25 mouse cellular contexts compared by ENCODE assay signal in the genomic region with DNA sequence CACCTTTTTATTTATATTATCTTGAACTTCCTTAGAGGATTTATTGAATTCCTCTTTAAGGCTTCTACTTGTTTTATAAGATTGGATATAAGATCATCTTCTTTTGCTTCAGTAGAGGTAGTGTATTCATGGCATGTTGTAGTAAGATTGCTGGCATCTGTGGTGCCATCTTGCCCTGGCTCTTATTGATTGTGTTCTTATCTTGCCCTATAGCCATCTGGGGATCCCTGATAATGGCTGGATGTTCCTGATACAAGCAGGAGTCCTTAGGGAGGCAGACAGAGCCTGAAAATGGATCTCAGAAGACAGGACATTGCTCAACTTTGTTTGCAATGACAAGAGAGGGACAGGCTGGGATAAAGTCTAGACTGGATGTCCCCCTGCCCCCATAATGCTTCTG.
"Had no signal": no experiment of that assay in that cellular context is flagged by ENCODE, and none has a peak within 500 bp of the region (broad histone marks: within the 10 kb centered on the region; RNA-seq: fewer than 3 reads in every experiment).

No protein-coding gene starts in this region.

- H3K36me3 ChIP-seq: embryonic facial prominence, embryonic 10.5 days; embryonic facial prominence, embryonic 12.5 days; embryonic facial prominence, embryonic 13.5 days; embryonic facial prominence, embryonic 15.5 days; forebrain, embryonic 10.5 days; forebrain, embryonic 12.5 days; forebrain, embryonic 15.5 days; heart, embryonic 10.5 days had no signal

- H3K9ac ChIP-seq: embryonic facial prominence, embryonic 12.5 days; embryonic facial prominence, embryonic 13.5 days; embryonic facial prominence, embryonic 15.5 days; forebrain, embryonic 12.5 days; forebrain, embryonic 13.5 days; forebrain, embryonic 15.5 days; forebrain, postnatal 0 days had no signal

- H3K9me3 ChIP-seq: embryonic facial prominence, embryonic 10.5 days; embryonic facial prominence, embryonic 12.5 days; embryonic facial prominence, embryonic 13.5 days; embryonic facial prominence, embryonic 15.5 days; forebrain, embryonic 10.5 days; forebrain, embryonic 12.5 days; forebrain, embryonic 13.5 days; forebrain, embryonic 15.5 days; heart, embryonic 10.5 days had no signal

- H3K4me3 ChIP-seq: embryonic facial prominence, embryonic 10.5 days; embryonic facial prominence, embryonic 12.5 days; embryonic facial prominence, embryonic 13.5 days; embryonic facial prominence, embryonic 15.5 days; erythroblast, embryonic 14.5 days; forebrain, embryonic 10.5 days; forebrain, embryonic 12.5 days; forebrain, embryonic 13.5 days; forebrain, embryonic 15.5 days; gastrocnemius, adult 2 months; heart, adult 2 months; heart, embryonic 10.5 days had no signal

- H3K4me1 ChIP-seq: embryonic facial prominence, embryonic 10.5 days; embryonic facial prominence, embryonic 12.5 days; embryonic facial prominence, embryonic 13.5 days; embryonic facial prominence, embryonic 15.5 days; forebrain, embryonic 10.5 days; forebrain, embryonic 12.5 days; forebrain, embryonic 13.5 days; forebrain, embryonic 15.5 days; heart, embryonic 10.5 days had no signal

- DNase-seq: cerebellum, adult 9-10 months; cerebellum, adult 9-11 months; cerebellum, postnatal 10 days; cerebellum, postnatal 14 days; cerebellum, postnatal 25 days; cerebellum, postnatal 36 days; forebrain, postnatal 0 days; gastrocnemius, adult 2 months; gastrocnemius, postnatal 10 days; gastrocnemius, postnatal 14 days; gastrocnemius, postnatal 25 days; gastrocnemius, postnatal 36 days; heart, adult 11 months; heart, adult 18-20 months; heart, adult 2 months had no signal

- H3K27ac ChIP-seq: embryonic facial prominence, embryonic 10.5 days; embryonic facial prominence, embryonic 12.5 days; embryonic facial prominence, embryonic 13.5 days; embryonic facial prominence, embryonic 15.5 days; forebrain, embryonic 10.5 days; forebrain, embryonic 12.5 days; forebrain, embryonic 13.5 days; forebrain, embryonic 15.5 days; gastrocnemius, adult 2 months; heart, adult 2 months; heart, embryonic 10.5 days had no signal

- H3K27me3 ChIP-seq: embryonic facial prominence, embryonic 12.5 days; embryonic facial prominence, embryonic 13.5 days; embryonic facial prominence, embryonic 15.5 days; forebrain, embryonic 12.5 days; forebrain, embryonic 13.5 days; forebrain, embryonic 15.5 days had no signal
